Mouse (Mus musculus) large intestine, adult 2 months (tissue): Measurements from ENCODE around the gene Sytl3. TPM values are rescaled to one million over a fixed set of nuclear protein-coding genes. Genes with fewer than 3 reads are reported as not detected.
"Not testable (repeated sequence)": the region's sequence is repeated elsewhere in the genome, so short reads cannot be mapped to it uniquely, and the experiment has no call there.

Experiments used
- DNase-seq: peaks from one replicate; pipeline ENCODE4 v3.0.0-alpha.2; 2012; ENCODE audit warnings: low read depth, low spot score
- WGBS: fragments of 180-500 bp; shearing (Covaris S2); methylation state at CpG from one replicate; pipeline ENCODE4 v1.1.7; 2018; 5-methylcytosine and 5-hydroxymethylcytosine counted together
- polyA plus RNA-seq: library from polyadenylated mRNA; depleted of rRNA; stranded (reverse); fragments of >200 nt; gene quantifications from 2 replicates; pipeline ENCODE4 v1.2.3, GENCODE M21; 2012

The Sytl3 gene
- polyA plus RNA-seq, 1 experiment = 3.6 TPM

DNA sequence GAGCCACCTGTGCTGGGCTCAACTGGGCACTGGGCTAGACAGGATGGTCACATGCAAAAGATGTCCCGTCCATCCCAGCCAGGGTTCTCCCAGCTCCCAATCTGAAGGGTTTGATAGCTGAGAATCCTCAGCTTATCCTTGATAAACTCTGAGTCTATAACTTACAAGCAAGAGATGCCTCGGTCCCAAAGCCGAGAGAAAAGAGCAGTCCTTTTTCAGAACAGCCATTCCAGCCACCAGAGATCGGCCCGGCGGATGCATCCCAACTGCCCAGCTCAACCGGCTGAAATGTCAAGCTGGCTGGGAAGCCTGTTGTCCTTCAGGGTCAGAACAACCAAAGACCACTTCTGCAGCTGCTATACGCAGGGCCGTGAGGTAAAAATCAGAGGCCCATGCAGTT lies 14.7 kb upstream of the Sytl3 start:
- DNase-seq = not testable (repeated sequence)
- WGBS = 94% methylated on average over 9 of the region's 9 CpGs

DNA sequence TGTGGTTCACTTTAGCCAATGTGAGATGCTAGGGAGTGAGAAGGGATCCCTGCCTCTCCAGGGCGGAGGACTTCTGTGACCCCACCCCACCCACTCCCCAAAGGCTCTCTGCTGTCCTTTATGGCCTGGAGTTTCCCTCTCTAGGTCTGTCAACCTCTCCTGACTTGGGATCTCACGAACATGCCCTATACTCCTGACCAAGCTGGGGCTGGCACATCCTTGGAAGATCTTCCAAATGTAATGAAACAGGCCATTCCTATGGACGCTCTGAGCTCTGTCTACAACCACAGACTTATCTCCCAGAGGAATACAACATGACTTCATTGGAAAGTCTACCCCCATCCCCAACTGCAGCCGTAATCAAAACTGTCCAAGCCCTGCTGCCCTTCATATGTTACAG lies 14.2 kb upstream of the Sytl3 start:
- 93% methylated on average over 4 of the region's 4 CpGs for WGBS
- DNase-seq = not testable (repeated sequence)

DNA sequence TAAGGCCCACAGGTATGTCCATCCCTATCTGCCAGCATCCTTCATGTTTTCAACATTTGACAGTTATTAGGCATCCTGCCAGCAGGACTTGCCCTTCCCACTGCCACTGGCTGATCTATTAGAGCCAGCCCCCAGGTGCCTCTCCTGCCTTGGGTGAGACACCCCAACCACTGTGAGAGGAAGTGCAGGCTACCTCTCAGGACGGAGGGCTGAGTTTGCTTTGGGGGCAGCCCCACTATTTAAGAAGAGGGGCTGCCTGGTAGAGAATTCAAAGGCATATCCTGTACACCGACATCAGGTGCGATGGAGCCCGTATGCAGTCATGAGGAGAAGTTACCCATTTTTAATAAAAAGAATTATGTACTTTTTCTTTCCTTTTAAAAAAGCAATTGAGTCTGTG lies 13.2 kb upstream of the Sytl3 start:
- 90% methylated on average over 4 of the region's 4 CpGs for WGBS
- not testable (repeated sequence) for DNase-seq

DNA sequence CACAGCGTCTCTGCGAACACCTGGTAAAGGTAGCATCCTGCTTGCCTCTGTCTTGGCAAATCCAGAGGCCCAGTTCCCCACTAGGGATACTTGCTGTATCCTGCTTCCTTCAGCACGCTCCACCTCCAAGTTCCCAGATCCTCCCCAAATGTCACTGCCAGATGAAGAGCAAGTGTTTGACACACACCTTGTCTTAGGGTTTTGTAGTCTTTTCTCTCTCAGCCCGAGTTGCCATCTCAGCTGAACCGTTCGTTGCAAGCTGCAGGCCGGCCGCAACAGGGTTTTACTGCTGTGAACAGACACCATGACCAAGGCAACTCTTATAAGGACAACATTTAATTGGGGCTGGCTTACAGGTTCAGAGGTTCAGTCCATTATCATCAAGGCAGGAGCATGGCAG lies 12.1 kb upstream of the Sytl3 start:
- 92% methylated on average over 8 of the region's 8 CpGs for WGBS
- DNase-seq = not testable (repeated sequence)

DNA sequence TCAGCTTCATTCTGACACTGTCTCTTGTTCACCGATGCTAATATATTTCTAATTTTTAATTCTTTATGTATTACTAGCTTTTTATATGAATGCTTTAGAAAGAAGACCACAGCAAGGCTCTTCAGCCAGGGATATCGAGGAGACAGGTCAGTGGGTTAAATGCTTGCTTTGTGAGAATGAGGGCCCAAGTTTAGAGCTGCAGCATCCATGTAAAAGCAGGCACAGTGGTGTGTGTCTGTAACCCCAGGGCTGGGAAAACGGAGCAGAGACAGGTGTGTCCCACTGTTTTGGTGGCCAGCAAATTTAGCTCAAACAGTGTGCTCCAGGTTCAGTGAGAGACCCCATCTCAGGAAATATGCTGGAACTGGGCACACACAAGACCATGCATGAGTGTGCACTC lies 11.4 kb upstream of the Sytl3 start:
- not testable (repeated sequence) for DNase-seq

DNA sequence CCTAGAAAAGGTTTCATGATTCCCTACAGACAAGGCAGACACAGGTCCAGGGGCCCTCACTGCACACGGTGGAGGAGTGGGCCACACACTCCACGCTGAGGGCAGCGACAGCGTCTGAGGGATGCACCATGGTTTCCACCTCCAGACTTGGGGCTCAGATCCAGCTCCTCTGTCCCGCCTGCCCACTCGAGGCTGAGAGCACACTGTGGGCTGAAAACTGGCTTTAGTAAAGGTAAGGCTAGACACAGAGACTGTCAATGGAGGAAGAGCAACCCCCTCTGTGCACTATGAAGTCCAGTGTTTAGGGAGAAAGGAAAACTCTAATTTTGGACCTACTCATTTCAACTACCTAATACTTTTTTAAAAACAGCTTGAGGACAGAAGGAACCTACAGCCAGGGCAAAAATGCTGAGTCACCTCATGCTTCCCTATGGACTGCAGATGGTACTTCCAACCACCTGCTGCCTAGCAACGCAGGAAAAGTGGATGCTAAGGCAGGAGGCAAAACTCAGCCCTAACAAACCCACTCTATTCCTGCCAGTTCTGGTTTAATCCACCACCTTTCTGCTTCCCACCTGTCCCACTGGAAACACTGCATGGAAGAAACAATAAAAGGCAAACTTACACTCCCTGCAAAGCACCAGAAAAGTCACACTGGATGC lies 7.9 kb upstream of the Sytl3 start:
- 78% methylated on average over 5 of the region's 7 CpGs for WGBS
- not testable (repeated sequence) for DNase-seq

More for the DNA sequence above, 11.4 kb upstream of the Sytl3 start:
- WGBS = 96% methylated on average over 3 of the region's 3 CpGs

DNA sequence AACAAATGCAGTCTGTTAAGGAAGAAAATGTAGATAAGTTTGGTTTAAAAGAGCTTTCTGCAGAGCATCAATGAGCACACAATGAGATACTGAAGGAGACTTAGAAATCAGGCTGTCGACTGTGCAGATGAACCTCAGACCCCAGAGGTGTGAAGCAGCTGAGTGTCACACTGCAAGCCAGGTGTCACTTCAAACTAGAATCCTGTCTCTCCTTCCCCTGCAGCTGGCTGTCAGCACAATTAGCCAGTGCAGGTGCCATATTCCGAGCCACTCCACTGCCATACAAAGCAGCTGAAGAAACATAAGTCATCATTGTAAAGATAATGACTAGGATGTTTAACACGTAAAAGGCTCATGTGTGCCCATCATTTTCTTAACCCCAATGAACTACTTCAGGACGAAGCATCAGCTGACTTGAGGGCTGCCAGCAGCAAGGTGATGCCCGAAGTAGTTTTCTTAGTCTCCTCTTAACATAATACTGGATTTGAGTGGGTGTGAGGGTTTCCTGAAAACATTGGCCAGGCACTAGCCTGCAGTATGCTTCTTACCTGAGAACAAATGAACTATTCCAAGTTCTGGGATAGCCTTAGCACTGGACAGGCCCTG lies 5.4 kb upstream of the Sytl3 start:
- not testable (repeated sequence) for DNase-seq
- WGBS = 59% methylated on average over 4 of the region's 5 CpGs

DNA sequence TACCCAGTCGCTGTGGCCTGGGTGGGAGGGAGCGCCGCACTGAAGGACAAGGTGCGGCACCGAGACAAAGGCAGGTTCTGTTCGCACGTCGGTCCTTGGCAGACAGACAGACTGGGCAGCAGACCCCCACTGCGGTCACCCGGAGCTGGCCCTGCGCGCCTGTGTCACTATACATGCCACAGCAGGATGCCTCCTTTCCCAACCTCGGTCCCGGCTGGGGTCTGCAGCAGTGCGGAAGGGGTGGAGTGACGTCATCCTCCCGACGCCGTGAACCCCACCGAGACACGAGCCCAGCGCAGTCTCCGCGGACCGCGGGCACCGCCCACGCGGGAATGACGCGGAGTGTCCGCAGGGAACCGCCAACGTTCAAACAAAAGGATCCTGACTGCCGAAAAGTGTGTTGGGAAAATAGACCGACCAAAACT lies 3.8 kb upstream of the Sytl3 start:
- WGBS = under 1% methylated on average over 36 of the region's 36 CpGs
- not testable (repeated sequence) for DNase-seq

DNA sequence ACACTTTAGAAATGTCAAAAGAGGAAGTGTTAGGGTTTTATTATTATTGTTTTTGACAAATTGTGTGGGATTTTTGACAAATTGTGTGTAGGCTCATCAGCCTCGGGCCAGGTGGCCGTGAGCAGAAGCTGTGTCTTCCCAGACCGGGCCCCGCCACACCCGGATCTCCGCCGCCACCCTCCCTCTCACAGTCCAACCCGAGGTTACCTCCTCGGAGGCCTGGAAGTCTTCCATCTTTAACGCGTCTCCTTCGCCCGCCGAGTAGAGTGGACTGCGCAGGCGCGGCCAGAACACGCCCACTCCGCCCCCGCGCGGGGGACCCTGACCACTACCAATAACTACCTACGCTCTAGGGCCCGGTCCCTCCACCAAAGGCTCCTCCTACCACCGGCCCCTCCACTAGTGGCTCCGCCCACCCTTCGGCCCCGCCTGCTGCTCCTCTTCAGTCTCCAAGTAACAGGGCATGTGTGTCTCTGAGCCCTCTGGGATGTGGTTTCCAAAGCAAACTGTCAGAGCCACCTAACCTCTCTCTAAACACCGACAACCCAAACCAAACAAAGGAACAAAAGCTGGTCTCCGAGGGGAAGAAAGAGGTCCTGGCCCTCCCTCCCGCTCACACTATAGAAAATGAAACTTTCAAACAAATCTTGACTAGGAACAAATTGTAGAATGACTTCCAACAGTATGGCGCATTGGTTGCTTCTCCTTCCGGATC lies 3.2 kb upstream of the Sytl3 start, which contains the start of gene Dynlt1f:
Gene Dynlt1f (minus strand): TSS at position 334 of the 715 bp plus-strand sequence.
- DNase-seq = not testable (repeated sequence)
- 1% methylated on average over 24 of the region's 33 CpGs for WGBS

DNA sequence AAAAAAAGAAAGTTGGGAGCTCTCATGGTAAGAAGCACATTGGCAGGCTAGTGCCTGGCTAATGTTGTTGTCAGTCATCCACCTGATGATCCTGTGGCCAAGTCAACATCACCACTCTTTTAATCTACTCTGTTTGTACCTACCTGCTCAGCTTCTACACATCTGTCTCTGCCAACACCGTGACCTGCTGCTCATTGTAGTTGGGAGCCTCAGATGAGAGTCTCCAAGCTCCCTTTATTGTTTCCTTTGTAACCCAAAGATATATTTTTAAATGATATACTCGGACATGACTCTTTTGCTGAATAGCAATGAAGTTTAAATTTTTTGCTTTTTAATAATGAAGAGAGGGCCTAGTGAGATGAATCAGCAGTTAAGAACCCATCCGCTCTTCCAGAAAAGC lies 2.4 kb upstream of the Sytl3 start:
- DNase-seq = not testable (repeated sequence)
- 93% methylated on average over 3 of the region's 3 CpGs for WGBS

DNA sequence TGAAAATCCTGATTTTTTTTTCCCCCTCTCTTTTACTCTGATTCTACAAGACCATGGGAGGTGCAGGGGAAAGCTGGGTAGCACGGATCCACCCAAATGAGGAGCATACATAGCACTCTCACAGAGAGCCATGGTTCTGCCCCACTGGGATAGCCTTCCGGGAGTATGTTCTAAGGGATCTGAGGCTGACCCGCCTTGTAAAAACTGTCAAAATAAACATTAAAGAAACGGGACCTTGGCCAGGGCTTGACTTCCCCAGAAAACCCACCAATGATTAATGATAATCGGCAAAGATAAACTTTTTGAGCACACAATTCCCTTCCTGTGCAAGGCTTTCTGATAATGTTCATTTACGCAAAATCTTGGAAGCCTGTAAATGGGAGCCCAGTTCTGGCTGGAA lies 1.7 kb downstream of the Sytl3 start:
- 37% methylated on average over 6 of the region's 6 CpGs for WGBS
- DNase-seq = not testable (repeated sequence)

DNA sequence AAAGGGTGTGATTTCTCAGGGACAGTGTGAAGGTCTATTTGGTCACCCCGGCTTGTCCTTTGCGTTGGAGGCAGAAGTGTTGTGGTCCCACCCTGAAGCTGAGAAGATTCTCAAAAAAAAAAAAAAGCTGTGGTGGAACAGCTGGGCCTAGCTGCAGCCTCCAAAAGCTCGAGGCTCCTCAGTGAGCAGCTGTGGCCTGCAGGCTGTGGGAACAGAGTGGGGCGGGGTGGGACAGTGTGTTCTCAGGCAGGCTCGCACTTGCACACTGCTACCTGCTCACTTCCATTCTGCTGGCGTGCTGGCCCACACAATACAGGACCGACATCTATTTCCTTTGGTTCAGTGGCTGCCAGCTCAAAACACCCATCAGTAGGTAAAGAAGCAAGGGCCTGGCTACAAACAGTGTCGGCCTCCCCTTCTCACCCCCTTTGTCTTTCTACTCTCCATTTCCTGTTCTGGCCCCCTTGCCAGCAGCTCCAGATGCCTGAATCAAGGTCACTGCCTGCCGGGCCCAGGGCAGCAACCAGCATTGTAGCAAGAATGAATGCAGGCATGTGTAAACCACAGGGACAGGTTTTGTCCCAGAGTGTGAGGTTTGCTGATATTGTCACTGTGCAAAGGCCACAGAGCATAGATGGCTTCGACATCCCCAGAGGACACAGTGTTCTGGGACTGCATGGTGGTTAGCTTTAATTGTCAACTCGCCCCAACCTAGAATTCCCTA lies 2.4 kb downstream of the Sytl3 start:
- DNase-seq = not testable (repeated sequence)
- 36% methylated on average over 10 of the region's 11 CpGs for WGBS

DNA sequence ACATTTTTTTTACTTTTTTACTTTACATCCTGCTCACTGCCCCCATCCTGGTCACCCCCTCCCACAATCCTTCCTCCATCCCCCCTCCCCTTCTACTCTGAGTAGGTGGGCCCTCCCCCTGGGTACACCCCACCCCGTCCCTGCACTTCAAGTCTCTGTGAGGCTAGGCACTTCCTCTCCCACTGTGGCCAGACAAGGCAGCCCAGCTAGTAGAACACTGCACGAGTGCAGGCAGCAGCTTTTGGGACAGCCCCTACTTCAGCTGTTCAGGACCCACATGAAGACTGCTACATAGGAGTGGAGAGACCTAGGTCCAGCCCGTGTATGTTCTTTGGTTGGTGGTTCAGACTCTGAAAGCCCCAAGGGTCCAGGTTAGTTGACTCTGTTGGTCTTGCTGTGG lies 3.9 kb downstream of the Sytl3 start:
- WGBS = 57% methylated on average over 3 of the region's 3 CpGs
- not testable (repeated sequence) for DNase-seq

DNA sequence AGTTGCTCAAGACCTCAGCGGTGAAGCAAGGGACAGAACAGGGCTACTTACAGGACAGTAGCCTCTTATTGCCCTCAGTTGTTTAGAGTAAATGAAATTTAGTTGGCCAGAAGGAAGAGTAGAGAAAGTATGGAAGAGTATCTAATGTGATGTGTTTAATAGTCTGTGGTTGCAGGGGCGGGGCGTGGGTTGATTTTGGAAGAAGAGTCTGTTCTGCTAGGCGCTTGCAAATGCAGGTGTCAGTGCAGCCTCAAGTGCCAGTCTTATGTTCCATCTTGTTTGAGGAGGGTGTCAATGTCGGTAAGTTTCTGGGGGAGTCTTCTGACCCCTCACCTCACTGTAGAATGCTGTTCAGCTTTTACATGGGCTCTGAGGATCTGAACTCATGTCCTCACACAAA lies 6.5 kb downstream of the Sytl3 start:
- not testable (repeated sequence) for DNase-seq
- WGBS = 90% methylated on average over 4 of the region's 5 CpGs

DNA sequence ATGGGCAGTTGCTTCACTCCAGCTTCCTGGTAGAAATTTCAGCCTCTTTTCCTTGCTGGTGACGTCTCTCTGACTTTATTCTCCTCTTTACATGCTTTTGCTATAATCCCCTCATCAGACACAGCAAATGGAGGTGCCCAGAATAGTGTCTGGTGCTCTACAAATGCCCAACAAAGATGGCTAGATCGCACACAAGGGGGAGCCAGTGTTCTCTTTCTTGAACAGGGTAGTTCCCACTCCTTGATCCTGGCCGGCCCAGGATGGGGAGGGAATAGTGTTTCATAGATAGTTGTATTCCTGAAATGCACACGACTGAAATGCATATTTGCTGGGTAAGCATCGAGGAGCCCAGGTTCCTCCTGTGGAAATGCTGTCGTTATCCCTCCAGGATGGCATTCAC lies 9.6 kb downstream of the Sytl3 start:
- not testable (repeated sequence) for DNase-seq
- WGBS = no CpG with 5 or more reads among the region's 6 CpGs

DNA sequence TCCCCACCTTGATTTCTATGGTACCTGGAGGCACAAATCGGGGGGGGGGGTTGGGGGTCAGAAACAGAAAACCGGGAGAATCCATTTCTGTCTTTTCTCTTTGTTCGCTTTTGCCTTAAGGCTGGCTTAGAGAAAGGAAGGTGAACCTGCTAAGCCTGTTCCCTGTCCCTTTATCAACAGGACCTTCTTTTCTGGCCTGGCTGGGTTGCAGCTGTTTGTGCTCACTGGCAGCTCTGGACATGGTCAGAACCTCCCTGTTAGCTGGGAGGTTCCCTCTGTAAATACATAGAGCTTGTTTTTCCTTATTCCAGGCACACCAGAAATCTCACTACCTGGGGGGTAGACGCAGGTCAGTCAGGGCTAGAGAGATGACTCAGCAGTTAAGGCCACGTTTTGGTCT lies 15.4 kb downstream of the Sytl3 start:
- WGBS = 34% methylated on average over 5 of the region's 5 CpGs
- not testable (repeated sequence) for DNase-seq

DNA sequence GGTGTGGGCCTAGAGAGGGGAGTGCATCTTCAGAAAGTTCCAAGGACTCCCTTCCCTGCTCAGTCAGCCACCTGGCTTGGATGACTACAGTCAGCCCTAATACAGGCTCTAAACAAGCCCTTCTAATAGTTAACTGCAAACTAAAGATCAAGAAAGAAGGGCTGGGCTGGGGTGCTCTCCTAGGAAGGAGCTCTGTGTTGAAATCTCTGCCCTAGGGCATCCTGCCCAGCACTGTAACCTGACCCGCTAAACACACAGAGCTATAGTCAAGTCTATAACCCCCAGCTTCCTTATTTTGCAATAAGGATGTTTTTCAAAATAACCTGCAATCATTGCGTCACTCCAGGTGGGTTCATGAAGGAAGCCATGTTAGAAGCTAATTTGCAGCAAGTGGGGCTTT lies 19.2 kb downstream of the Sytl3 start:
- DNase-seq = not testable (repeated sequence)
- WGBS = 46% methylated on average over 1 of the region's 2 CpGs

DNA sequence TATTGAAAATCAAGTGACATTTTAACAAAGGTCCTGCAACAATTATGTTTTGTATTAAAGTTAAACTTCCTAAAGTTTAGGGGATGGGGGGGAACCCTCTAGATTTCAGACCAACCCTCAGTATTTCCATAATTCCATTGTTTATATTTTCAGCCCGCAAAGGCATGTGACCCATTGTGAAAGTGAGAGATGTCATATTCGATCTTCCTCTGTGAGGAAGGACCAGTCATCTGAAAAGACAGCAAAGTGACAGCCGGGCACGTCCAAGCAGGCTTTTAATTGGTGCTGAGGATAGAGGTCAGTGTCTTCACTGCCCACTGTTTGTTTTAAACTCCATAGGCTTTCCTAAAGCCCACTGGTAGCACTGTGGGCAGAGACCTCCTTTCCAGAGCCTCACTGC lies 22.8 kb downstream of the Sytl3 start:
- not testable (repeated sequence) for DNase-seq
- WGBS = 73% methylated on average over 4 of the region's 4 CpGs

DNA sequence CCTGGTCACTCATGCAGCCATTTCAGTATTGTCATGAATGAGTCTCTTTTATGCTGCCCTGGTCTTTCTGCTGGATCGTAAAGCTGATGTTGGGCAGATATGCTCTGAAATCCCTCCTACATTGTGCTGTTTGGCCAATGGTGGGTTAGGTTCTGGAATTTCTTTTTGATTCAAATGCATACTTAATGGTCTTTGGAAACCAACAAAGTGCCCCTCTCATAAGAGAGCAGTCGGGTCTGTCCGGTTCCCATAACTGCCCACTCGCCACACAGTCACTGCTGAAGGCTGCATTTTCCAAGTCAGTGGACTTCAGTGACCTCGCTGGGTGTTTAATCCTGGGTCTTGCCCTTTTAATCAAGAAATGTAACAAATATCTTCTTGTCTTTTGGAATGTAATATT lies 24.8 kb downstream of the Sytl3 start:
- DNase-seq = not testable (repeated sequence)
- 82% methylated on average over 1 of the region's 5 CpGs for WGBS
